Mouse (Mus musculus): ENCODE results near the gene Skap2. TPM values are rescaled to one million over a fixed set of nuclear protein-coding genes. Genes with fewer than 3 reads are reported as not detected.

Gene Skap2
- polyA plus RNA-seq, 1 experiment, result 25.6 TPM

GRCm38 (mm10) chr6:51999157-51999478, 13.2 kb downstream of the Skap2 start:
- Histone ChIP-seq H3K4me2 (ENCODE audit: low read depth) (no peak overlapping the region), H3ac (ENCODE audit: control insufficient read depth, insufficient read length) (no peak overlapping the region), H3K36me3 (ENCODE audit: control insufficient read depth, insufficient read depth) (no peaks in the 10 kb centered on the region), H3K27me3 (ENCODE audit: control insufficient read depth, insufficient read depth, insufficient read length) (no peaks in the 10 kb centered on the region), H3K4me3 (no peak overlapping the region), H3K79me2 (ENCODE audit: control insufficient read depth, insufficient read depth) (peaks cover under 1% of the 10 kb centered on the region)
- TF ChIP-seq POLR2A (IDR thresholded peaks at IDR 0.05; ENCODE audit: insufficient read length, low read depth), result no peak
- TF ChIP-seq MYOD1 (IDR thresholded peaks at IDR 0.05; ENCODE audit: control insufficient read depth in 1 of 3, insufficient read length in 2 of 3, low read depth in 2 of 3), result no peak
- no peak for TF ChIP-seq CEBPB (IDR thresholded peaks at IDR 0.05; ENCODE audit: insufficient read depth, poor library complexity, severe bottlenecking)
- no peak for TF ChIP-seq MYOG (IDR thresholded peaks at IDR 0.05; ENCODE audit: control insufficient read depth in 1 of 3, insufficient read depth in 1 of 3, insufficient read length in 2 of 3, low read depth in 2 of 3)
- TF ChIP-seq TCF12 (IDR thresholded peaks at IDR 0.05; ENCODE audit: insufficient read depth, poor library complexity, severe bottlenecking), result no peak
- TF ChIP-seq TCF3 (IDR thresholded peaks at IDR 0.05; ENCODE audit: insufficient read length, low read depth), result no peak

GRCm38 (mm10) chr6:51998409-51999156, 13.8 kb downstream of the Skap2 start:
- Histone ChIP-seq H3K79me2 (ENCODE audit: control insufficient read depth, insufficient read depth) (no peaks in the 10 kb centered on the region), H3ac (ENCODE audit: control insufficient read depth, insufficient read length) (no peak overlapping the region), H3K4me3 (no peak overlapping the region), H3K27me3 (ENCODE audit: control insufficient read depth, insufficient read depth, insufficient read length) (no peaks in the 10 kb centered on the region), H3K4me2 (ENCODE audit: low read depth) (no peak overlapping the region), H3K36me3 (ENCODE audit: control insufficient read depth, insufficient read depth) (no peaks in the 10 kb centered on the region)
- TF ChIP-seq MAX (IDR thresholded peaks at IDR 0.05; ENCODE audit: low read depth), result no peak

GRCm38 (mm10) chr6:51987999-51988398, 24.4 kb downstream of the Skap2 start:
- TF ChIP-seq SRF (IDR thresholded peaks at IDR 0.05; ENCODE audit: control insufficient read depth, insufficient read length, low read depth), result no peak
- TF ChIP-seq MAX (IDR thresholded peaks at IDR 0.05; ENCODE audit: low read depth), result no peak
- TF ChIP-seq MYOG (IDR thresholded peaks at IDR 0.05; ENCODE audit: control insufficient read depth in 1 of 3, insufficient read depth in 1 of 3, insufficient read length in 2 of 3, low read depth in 2 of 3), result no peak
- TF ChIP-seq POLR2AphosphoS2 (IDR thresholded peaks at IDR 0.05; ENCODE audit: insufficient read length, low read depth), result no peak
- no peak for TF ChIP-seq MYOD1 (IDR thresholded peaks at IDR 0.05; ENCODE audit: control insufficient read depth in 1 of 3, insufficient read length in 2 of 3, low read depth in 2 of 3)
- no peak for TF ChIP-seq REST (IDR thresholded peaks at IDR 0.05; ENCODE audit: insufficient read depth, insufficient read length)
- no peak for TF ChIP-seq USF1 (IDR thresholded peaks at IDR 0.05; ENCODE audit: low read depth)
- no peak for TF ChIP-seq CEBPB (IDR thresholded peaks at IDR 0.05; ENCODE audit: insufficient read depth, poor library complexity, severe bottlenecking)
- TF ChIP-seq TCF12 (IDR thresholded peaks at IDR 0.05; ENCODE audit: insufficient read depth, poor library complexity, severe bottlenecking), result no peak
- no peak for TF ChIP-seq TCF3 (IDR thresholded peaks at IDR 0.05; ENCODE audit: insufficient read length, low read depth)
- no peak for TF ChIP-seq POLR2A (IDR thresholded peaks at IDR 0.05; ENCODE audit: insufficient read length, low read depth)
- TF ChIP-seq E2F4 (IDR thresholded peaks at IDR 0.05; ENCODE audit: insufficient read depth), result no peak
- no peak overlapping the region for H3K4me2 ChIP-seq (ENCODE audit: low read depth)
- no peak overlapping the region for H3ac ChIP-seq (ENCODE audit: control insufficient read depth, insufficient read length)
- H3K27me3 ChIP-seq (ENCODE audit: control insufficient read depth, insufficient read depth, insufficient read length), result no peaks in the 10 kb centered on the region
- H3K4me3 ChIP-seq, result no peak overlapping the region
- H3K79me2 ChIP-seq (ENCODE audit: control insufficient read depth, insufficient read depth), result no peaks in the 10 kb centered on the region
- no peaks in the 10 kb centered on the region for H3K36me3 ChIP-seq (ENCODE audit: control insufficient read depth, insufficient read depth)

DNA sequence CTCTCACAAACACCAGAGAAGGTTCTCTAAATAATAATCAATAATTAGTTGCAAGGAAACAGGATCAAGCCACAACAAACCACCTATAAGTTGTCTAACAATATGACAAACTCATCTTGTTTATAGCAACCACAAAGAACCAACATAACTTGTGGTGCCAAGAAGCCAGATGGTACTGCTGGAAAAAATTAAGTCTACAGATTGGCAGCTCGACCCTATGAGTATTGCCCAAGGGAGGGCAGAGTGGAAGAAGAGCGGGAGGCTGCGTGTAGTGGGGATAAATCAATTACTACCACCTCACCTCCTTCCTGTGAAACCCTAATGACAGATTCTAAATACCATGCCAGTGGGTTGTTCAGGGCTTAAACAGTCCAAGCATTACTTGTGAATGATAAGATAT, 34.7 kb downstream of the Skap2 start:
- no peak overlapping the region for H3K4me3 ChIP-seq
- H3ac ChIP-seq (ENCODE audit: control insufficient read depth, insufficient read length), result no peak overlapping the region
- no peak overlapping the region for H3K4me2 ChIP-seq (ENCODE audit: low read depth)
- no peaks in the 10 kb centered on the region for H3K79me2 ChIP-seq (ENCODE audit: control insufficient read depth, insufficient read depth)
- TF ChIP-seq POLR2A (IDR thresholded peaks at IDR 0.05; ENCODE audit: insufficient read length, low read depth) (no peak), TCF12 (IDR thresholded peaks at IDR 0.05; ENCODE audit: insufficient read depth, poor library complexity, severe bottlenecking) (no peak), SRF (IDR thresholded peaks at IDR 0.05; ENCODE audit: control insufficient read depth, insufficient read length, low read depth) (no peak), POLR2AphosphoS2 (IDR thresholded peaks at IDR 0.05; ENCODE audit: insufficient read length, low read depth) (no peak), MYOD1 (IDR thresholded peaks at IDR 0.05; ENCODE audit: control insufficient read depth in 1 of 3, insufficient read length in 2 of 3, low read depth in 2 of 3) (no peak)
- H3K36me3 ChIP-seq (ENCODE audit: control insufficient read depth, insufficient read depth), result no peaks in the 10 kb centered on the region
- H3K27me3 ChIP-seq (ENCODE audit: control insufficient read depth, insufficient read depth, insufficient read length), result no peaks in the 10 kb centered on the region

DNA sequence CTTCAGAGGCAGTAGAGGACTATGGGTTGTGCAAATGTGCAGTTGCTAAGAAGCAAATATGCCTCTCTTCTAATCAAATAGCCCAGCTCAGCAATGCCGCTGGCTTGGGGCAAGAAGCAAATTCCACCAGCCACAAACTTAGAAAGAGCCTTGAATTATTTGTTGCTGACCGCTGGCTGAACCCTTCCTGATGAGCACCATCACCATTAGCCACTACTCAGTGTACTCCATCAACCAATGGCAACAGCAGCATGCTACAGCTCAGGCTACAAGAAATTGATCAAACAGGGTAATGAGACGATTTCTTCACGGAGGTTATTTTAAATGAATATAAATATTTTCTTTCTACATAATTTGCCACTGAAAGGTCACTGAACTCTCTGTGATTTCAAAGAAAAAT, 36.6 kb downstream of the Skap2 start:
- H3K4me2 ChIP-seq (ENCODE audit: low read depth), result no peak overlapping the region
- H3K27me3 ChIP-seq (ENCODE audit: control insufficient read depth, insufficient read depth, insufficient read length), result no peaks in the 10 kb centered on the region
- no peaks in the 10 kb centered on the region for H3K36me3 ChIP-seq (ENCODE audit: control insufficient read depth, insufficient read depth)
- no peaks in the 10 kb centered on the region for H3K79me2 ChIP-seq (ENCODE audit: control insufficient read depth, insufficient read depth)
- no peak overlapping the region for H3K4me3 ChIP-seq
- TF ChIP-seq TCF3 (IDR thresholded peaks at IDR 0.05; ENCODE audit: insufficient read length, low read depth) (no peak), E2F4 (IDR thresholded peaks at IDR 0.05; ENCODE audit: insufficient read depth) (no peak), POLR2A (IDR thresholded peaks at IDR 0.05; ENCODE audit: insufficient read length, low read depth) (no peak), POLR2AphosphoS2 (IDR thresholded peaks at IDR 0.05; ENCODE audit: insufficient read length, low read depth) (no peak), MYOG (IDR thresholded peaks at IDR 0.05; ENCODE audit: control insufficient read depth in 1 of 3, insufficient read depth in 1 of 3, insufficient read length in 2 of 3, low read depth in 2 of 3) (no peak), CEBPB (IDR thresholded peaks at IDR 0.05; ENCODE audit: insufficient read depth, poor library complexity, severe bottlenecking) (no peak), USF1 (IDR thresholded peaks at IDR 0.05; ENCODE audit: low read depth) (no peak), MAX (IDR thresholded peaks at IDR 0.05; ENCODE audit: low read depth) (no peak), SRF (IDR thresholded peaks at IDR 0.05; ENCODE audit: control insufficient read depth, insufficient read length, low read depth) (no peak), MYOD1 (IDR thresholded peaks at IDR 0.05; ENCODE audit: control insufficient read depth in 1 of 3, insufficient read length in 2 of 3, low read depth in 2 of 3) (no peak), REST (IDR thresholded peaks at IDR 0.05; ENCODE audit: insufficient read depth, insufficient read length) (no peak), TCF12 (IDR thresholded peaks at IDR 0.05; ENCODE audit: insufficient read depth, poor library complexity, severe bottlenecking) (no peak)
- H3ac ChIP-seq (ENCODE audit: control insufficient read depth, insufficient read length), result no peak overlapping the region

Measured in myocyte (in vitro differentiated cells).